Mouse (Mus musculus) right cerebral cortex, postnatal 4 days (tissue): ENCODE results near the gene Pde10a.

Experiments
- DNase-seq: peaks from one replicate; pipeline ENCODE4 v3.0.0-alpha.2; 2022

The Pde10a gene

GRCm38 (mm10) chr17:8525225-8525721 lies at the start of gene Pde10a:
Gene Pde10a (plus strand): TSS chr17:8525372.
- peak; percentile 47 for DNase-seq

- no peak for DNase-seq
These were observed 46.6 kb upstream of the Pde10a start for GRCm38 (mm10) chr17:8478554-8478953.

- no peak for DNase-seq
These were observed 45.6 kb upstream of the Pde10a start for GRCm38 (mm10) chr17:8479493-8480128.

- no peak for DNase-seq
These were observed 43.4 kb upstream of the Pde10a start for GRCm38 (mm10) chr17:8481797-8482196.

GRCm38 (mm10) chr17:8482876-8483275 lies 42.3 kb upstream of the Pde10a start:
- DNase-seq, result no peak

GRCm38 (mm10) chr17:8484246-8484645 lies 40.9 kb upstream of the Pde10a start:
- no peak for DNase-seq

- DNase-seq, result no peak
These were observed 40.0 kb upstream of the Pde10a start for GRCm38 (mm10) chr17:8485146-8485545.

GRCm38 (mm10) chr17:8487824-8488223 lies 37.3 kb upstream of the Pde10a start:
- peak; percentile 58 for DNase-seq

GRCm38 (mm10) chr17:8490971-8491370 lies 34.2 kb upstream of the Pde10a start:
- no peak for DNase-seq

GRCm38 (mm10) chr17:8493461-8493860 lies 31.7 kb upstream of the Pde10a start:
- no peak for DNase-seq

GRCm38 (mm10) chr17:8498151-8498550 lies 27.0 kb upstream of the Pde10a start:
- DNase-seq, result no peak

- DNase-seq, result no peak
These were observed 26.5 kb upstream of the Pde10a start for GRCm38 (mm10) chr17:8498655-8499054.

GRCm38 (mm10) chr17:8499564-8500117 lies 25.5 kb upstream of the Pde10a start:
- no peak for DNase-seq

GRCm38 (mm10) chr17:8504381-8504780 lies 20.8 kb upstream of the Pde10a start:
- DNase-seq, result no peak

- DNase-seq, result peak; percentile 85
These were observed 19.3 kb upstream of the Pde10a start for GRCm38 (mm10) chr17:8505669-8506426.

GRCm38 (mm10) chr17:8506726-8507125 lies 18.4 kb upstream of the Pde10a start:
- DNase-seq, result no peak

- no peak for DNase-seq
These were observed 17.5 kb upstream of the Pde10a start for GRCm38 (mm10) chr17:8507654-8508053.

- DNase-seq, result peak; percentile 93
These were observed 16.6 kb upstream of the Pde10a start for GRCm38 (mm10) chr17:8508305-8509141.

GRCm38 (mm10) chr17:8516006-8516405 lies 9.2 kb upstream of the Pde10a start:
- no peak for DNase-seq

GRCm38 (mm10) chr17:8523986-8524385 lies 1.2 kb upstream of the Pde10a start:
- peak; percentile 24 for DNase-seq

GRCm38 (mm10) chr17:8524387-8525165 lies 596 bp upstream of the Pde10a start:
- peak; percentile 80 for DNase-seq
